Mouse (Mus musculus) frontal cortex, postnatal 25 days (tissue): ENCODE data around the gene Samt3.

ENCODE experiments used
- DNase-seq, 2 experiments: peaks; one replicate each; pipeline ENCODE4 v3.0.0; 2022; ENCODE audit warnings: low spot score in 2 of 2

Samt3 gene

DNA sequence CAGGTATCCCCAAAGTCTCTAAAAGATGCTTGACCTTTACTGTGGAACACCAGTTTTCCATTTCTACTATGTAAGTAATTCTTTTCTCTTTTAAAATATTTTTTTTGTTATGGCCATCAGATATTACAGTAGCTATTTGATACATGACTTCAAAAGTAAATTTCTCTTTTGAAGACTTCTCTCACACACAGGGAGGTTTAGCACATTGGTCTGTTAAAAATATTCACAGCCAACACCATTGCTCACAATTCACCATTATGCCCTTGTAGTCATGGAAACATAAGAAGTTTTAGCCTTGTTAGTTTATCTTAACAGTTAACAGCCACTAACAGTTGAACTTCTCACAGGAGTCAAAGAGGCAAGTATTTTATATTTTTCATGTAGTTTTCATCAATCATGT, at the start of gene Samt3:
Samt3 (plus strand) TSS at position 301 of the 400 bp plus-strand sequence.
- DNase-seq: no peak

GRCm38 (mm10) chrX:86016591-86016990, 27.4 kb upstream of the Samt3 start:
- no peak for DNase-seq

DNA sequence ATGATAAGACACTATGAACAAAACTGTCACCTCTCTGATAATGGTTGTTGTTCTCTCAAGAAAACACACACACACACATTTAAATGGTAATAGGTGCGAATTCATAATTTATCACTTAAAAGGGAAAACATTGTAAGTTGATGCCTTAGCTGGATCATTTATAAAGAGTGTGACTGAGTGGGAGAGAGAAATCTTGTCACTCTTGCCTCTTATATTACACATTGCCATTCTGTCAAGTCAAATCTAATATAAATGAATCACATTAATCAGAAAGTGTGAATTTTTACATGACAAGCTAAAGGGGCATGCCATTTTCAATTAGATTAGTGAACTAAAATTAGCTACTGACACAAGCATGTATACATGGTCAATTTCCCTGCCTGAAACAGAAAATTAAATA, 44.7 kb downstream of the Samt3 start:
- no peak for DNase-seq
